Mouse (Mus musculus): ENCODE measurements around the gene Ush1g. TPM values are rescaled to one million over a fixed set of nuclear protein-coding genes. Genes with fewer than 3 reads are reported as not detected.
A peak's percentile ranks its signal among the peaks of the same experiment; 100 is the strongest.

Ush1g gene
- 0.04 TPM in 2 replicates for polyA plus RNA-seq (2016; fragmentation: Nextera tagmentation; extraction: Ambion mirVana)

DNA sequence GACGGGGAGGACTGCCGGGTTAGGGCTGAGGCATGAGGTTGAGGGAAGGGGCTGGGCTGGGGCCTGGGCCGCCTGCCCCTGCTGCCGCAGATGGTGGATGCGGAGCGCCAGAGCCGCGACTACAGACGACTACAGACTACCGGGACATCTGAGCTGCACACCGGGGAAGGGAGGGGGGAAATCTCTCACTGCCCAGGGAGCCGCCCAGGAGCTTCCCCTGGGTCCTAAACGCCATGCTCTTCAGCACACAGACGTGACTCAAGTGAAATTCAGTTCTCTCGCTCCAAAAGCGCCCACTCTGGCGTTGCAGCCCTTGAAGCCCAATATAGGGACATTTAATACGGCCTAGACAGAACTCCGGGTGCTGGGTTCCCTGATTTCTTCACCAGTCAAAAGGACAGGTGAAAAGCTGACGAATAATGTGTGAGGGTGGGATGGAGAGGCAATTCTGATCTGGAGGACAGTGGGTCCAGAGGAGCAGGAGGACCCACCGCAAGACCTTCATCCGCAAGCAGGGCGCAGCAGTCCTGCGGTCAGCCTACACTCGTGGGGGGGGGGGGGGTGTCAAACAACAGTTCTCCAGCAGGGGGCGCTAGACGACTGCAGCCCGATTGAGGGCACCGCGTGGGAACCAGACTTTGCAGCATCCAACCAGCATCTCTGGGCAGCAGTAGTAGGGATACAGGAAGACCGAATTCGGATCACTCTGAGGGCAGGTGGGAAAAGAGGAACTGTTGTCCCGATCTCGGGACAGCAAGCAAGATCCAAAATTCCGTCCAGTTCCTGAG, at the start of gene Ush1g:
Gene Ush1g (minus strand): TSS at position 136 of the 788 bp plus-strand sequence.
- WGBS, result 5% methylated on average over 35 of the region's 35 CpGs
- Histone ChIP-seq H3K27me3 (replicated peaks; ENCODE audit: low read depth, poor library complexity, severe bottlenecking) (peaks cover 97% of the 10 kb centered on the region), H3K36me3 (replicated peaks) (no peaks in the 10 kb centered on the region), H3K4me3 (peak within 1 kb of the TSS; percentile 28; the same call in 1 of the 2 replicates), H3K9me3 (no peaks in the 10 kb centered on the region), H3K27ac (replicated peaks) (no peak within 1 kb of the TSS), H3K4me1 (peaks cover 40% of the 10 kb centered on the region)
- DNase-seq (ENCODE audit: low spot score), result peak; percentile 91

DNA sequence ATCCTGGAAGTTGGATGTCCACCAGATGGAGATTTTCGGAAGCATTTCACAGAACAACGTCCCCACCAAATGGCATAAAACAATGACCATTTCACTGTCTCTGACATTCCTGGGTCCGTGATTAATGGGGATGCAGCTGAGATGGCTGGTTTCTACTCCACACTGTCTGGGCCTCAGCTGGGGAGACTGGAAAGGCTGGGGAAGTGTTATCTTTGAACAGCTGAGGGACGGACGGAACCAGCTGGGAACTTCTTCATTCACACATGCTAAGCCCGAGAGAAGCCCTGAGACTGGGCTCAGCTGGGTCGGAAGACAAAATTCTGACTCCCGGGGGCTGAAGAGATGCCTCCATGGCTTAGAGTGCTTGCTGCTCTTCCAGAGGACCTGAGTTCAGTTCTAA, 49.5 kb upstream of the Ush1g start:
- WGBS, result 69% methylated on average over 8 of the region's 8 CpGs
- H3K9me3 ChIP-seq, result no peaks in the 10 kb centered on the region
- no peak for DNase-seq (ENCODE audit: low spot score)
- H3K36me3 ChIP-seq (replicated peaks), result no peaks in the 10 kb centered on the region
- peaks cover 100% of the 10 kb centered on the region for H3K27me3 ChIP-seq (replicated peaks; ENCODE audit: low read depth, poor library complexity, severe bottlenecking)
- no peak overlapping the region for H3K27ac ChIP-seq (replicated peaks)
- H3K4me3 ChIP-seq, result no peak overlapping the region
- H3K4me1 ChIP-seq, result peaks cover 26% of the 10 kb centered on the region

DNA sequence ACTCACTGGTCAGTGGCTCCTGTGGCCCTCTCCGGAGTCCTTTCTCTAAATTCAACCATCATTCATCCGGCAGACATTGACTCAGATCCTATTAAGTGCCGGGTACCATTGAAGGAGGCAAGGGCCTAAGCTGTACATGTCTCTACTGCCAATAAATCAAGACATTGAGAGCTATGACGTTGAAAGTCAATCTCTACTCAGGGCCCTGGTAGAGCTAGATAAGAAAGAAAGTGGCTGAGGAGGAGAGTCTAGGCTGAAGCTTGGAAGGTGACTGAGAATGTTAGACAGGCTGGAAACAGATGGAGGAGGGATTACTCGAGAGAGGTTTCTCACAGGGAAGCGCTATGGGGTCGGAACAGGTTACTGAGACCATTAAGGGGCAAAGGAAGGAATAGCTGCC, 48.5 kb upstream of the Ush1g start:
- DNase-seq (ENCODE audit: low spot score), result no peak
- WGBS, result 60% methylated on average over 7 of the region's 7 CpGs
- H3K9me3 ChIP-seq, result no peaks in the 10 kb centered on the region
- H3K27me3 ChIP-seq (replicated peaks; ENCODE audit: low read depth, poor library complexity, severe bottlenecking), result peaks cover 100% of the 10 kb centered on the region
- H3K4me3 ChIP-seq, result no peak overlapping the region
- H3K36me3 ChIP-seq (replicated peaks), result no peaks in the 10 kb centered on the region
- H3K27ac ChIP-seq (replicated peaks), result no peak overlapping the region
- peaks cover 33% of the 10 kb centered on the region for H3K4me1 ChIP-seq

DNA sequence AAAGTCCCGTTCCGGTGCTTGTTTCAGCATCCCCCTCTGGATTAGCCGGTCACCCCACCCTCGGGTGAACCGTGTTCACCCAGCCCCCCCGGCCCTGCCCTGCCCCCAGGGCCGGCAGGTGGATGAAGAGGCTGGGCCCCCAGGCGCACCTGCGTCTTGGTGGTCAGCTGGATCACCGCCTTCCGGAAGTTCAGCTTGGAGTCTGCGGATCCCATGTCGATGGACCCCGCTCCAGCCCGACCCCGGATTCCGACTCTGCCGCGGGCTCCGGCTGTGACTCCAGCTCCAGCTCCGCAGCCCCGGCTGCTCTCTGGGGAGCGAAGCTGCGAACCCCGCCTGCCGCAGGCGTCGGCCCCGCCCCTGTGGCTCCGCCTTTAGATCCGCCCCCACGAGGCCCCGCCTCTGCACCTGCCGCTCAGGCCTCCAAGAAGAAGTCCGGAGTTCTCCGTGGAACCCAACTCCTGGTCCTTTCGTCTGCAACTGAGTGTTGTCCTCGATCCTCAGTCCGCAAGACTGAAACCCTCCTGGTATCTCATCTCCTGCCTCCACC, 45.6 kb upstream of the Ush1g start, which contains the start of gene Hid1:
Gene Hid1 (minus strand): TSS at position 362 of the 550 bp plus-strand sequence.
- H3K4me1 ChIP-seq, result peaks cover 30% of the 10 kb centered on the region
- peak; percentile 80 for DNase-seq (ENCODE audit: low spot score)
- under 1% methylated on average over 39 of the region's 39 CpGs for WGBS
- no peaks in the 10 kb centered on the region for H3K9me3 ChIP-seq
- H3K36me3 ChIP-seq (replicated peaks), result no peaks in the 10 kb centered on the region
- H3K27me3 ChIP-seq (replicated peaks; ENCODE audit: low read depth, poor library complexity, severe bottlenecking), result peaks cover 90% of the 10 kb centered on the region
- peak within 1 kb of the TSS; percentile 66 for H3K4me3 ChIP-seq
- peak within 1 kb of the TSS; percentile 72 for H3K27ac ChIP-seq (replicated peaks)

DNA sequence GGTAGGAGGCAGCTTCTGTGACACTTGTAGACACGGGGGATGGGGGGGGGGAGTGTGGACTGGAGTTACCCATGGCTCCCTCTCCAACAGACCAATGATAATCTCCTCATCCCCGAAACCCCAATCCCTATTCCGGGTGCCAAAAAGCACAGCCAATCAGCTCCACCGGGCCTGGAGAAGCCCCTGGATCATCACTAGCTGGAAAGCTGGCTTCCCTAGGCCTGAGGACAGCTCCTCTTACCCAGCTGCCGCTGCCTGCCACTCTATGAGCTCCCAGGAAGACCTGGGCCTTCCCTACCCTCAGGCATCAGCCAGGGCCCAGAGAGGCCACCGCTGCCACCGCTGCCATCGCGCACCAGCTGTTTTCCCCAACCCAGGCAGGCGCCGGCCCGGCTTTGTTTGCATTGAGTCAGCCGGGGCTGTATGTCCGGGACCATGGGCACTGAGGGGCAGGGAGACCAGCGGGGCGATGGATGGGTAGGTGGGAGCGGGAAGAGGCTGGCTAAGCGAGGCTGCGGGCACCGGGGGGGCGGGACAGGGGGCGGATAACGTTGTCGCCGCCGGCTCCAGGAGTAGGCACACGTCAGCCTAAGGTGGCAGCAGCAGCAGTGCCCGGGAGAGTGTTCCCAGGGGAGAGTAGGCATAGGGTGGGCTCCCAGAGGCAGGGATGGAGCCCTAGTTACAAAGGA, 45.0 kb upstream of the Ush1g start:
- peak overlapping the region; percentile 66 for H3K4me3 ChIP-seq
- peaks cover 83% of the 10 kb centered on the region for H3K27me3 ChIP-seq (replicated peaks; ENCODE audit: low read depth, poor library complexity, severe bottlenecking)
- no peaks in the 10 kb centered on the region for H3K9me3 ChIP-seq
- WGBS, result 2% methylated on average over 28 of the region's 28 CpGs
- peak; percentile 37 for DNase-seq (ENCODE audit: low spot score)
- H3K4me1 ChIP-seq, result peaks cover 30% of the 10 kb centered on the region
- H3K36me3 ChIP-seq (replicated peaks), result no peaks in the 10 kb centered on the region
- H3K27ac ChIP-seq (replicated peaks), result peak overlapping the region; percentile 72

DNA sequence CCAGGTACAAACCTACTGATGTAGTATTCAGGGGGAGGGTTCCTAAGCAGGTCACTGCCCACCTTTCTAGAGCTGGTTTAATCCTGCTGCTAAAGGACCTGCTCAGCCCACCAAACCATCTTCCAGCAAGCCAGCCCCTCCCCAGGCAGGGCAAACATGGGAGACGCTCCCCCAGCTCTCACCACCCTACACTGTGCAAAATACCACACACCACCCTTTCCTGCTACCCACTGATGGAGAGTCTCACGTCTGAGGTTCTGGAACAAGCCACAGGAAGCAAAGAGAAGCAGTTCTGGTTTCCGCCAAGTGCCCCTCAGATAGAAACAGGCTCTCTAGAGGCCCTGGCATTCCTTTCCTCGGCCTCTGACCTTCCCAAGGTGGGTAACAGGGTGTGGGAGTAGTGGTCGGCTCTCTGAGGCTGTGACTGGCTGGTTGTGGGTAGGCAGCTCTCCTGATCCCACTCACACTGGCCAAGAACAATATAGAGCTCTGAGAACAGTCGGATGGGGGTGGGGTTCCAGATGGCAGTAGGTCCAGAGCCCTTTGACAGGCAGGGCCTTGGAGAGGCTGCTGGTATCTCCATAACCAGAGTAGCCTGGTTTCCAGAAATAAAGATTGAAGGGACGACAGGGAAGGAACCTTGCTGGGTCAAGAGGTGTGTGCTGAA, 44.3 kb upstream of the Ush1g start:
- H3K4me1 ChIP-seq, result peaks cover 30% of the 10 kb centered on the region
- H3K9me3 ChIP-seq, result no peaks in the 10 kb centered on the region
- H3K27ac ChIP-seq (replicated peaks), result no peak overlapping the region
- no peak for DNase-seq (ENCODE audit: low spot score)
- H3K27me3 ChIP-seq (replicated peaks; ENCODE audit: low read depth, poor library complexity, severe bottlenecking), result peaks cover 77% of the 10 kb centered on the region
- H3K36me3 ChIP-seq (replicated peaks), result no peaks in the 10 kb centered on the region
- H3K4me3 ChIP-seq, result peak overlapping the region; percentile 66
- WGBS, result 42% methylated on average over 7 of the region's 7 CpGs

DNA sequence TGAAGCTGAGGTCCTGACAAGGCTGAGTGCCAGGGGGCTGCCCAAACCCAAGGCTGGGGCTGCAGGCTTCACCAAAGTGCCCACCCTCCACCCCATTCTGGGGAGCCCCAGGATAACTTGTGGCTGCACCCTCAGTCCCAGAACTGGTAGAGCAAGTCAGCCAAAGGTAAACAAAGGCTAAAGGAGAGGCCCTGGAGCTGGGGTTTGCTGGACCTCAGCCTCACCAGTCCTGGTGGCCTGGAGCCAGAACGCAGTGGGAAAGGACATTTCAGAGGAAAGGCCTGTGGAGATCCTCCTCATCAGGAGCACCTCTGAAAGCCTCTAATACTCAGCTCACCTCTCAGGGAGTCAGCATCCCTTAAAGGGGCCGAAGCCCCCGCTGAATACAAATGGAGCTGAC, 42.3 kb upstream of the Ush1g start:
- Histone ChIP-seq H3K4me3 (no peak overlapping the region), H3K27me3 (replicated peaks; ENCODE audit: low read depth, poor library complexity, severe bottlenecking) (peaks cover 56% of the 10 kb centered on the region)
- WGBS, result 87% methylated on average over 3 of the region's 3 CpGs

DNA sequence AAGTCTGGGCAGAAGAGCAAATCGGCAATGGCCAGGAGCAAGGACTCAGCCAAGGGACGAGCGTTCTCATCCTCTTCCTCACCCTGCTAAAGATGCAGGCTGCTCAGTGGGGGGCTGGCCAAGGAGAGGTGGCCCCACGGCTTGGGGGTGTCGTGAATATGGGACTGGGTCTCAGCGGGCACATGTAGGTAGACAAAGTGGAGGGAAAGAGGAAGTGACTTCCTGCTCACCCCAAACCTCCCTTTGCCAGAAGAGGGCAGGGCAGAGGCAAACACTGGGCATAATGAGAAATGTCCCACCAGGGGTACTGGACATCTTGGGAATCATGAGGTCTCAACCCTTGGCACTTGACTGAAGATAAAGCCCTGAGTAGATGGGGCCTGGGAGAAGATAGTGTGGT, 37.9 kb upstream of the Ush1g start:
- no peaks in the 10 kb centered on the region for H3K36me3 ChIP-seq (replicated peaks)
- WGBS, result 57% methylated on average over 6 of the region's 6 CpGs
- H3K4me3 ChIP-seq, result no peak overlapping the region
- peak overlapping the region; percentile 74 for H3K27ac ChIP-seq (replicated peaks)
- H3K27me3 ChIP-seq (replicated peaks; ENCODE audit: low read depth, poor library complexity, severe bottlenecking), result peaks cover 43% of the 10 kb centered on the region
- DNase-seq (ENCODE audit: low spot score), result no peak
- peaks cover 25% of the 10 kb centered on the region for H3K4me1 ChIP-seq
- no peaks in the 10 kb centered on the region for H3K9me3 ChIP-seq

More for the DNA sequence above, 42.3 kb upstream of the Ush1g start:
- DNase-seq (ENCODE audit: low spot score), result no peak
- no peak overlapping the region for H3K27ac ChIP-seq (replicated peaks)
- no peaks in the 10 kb centered on the region for H3K36me3 ChIP-seq (replicated peaks)
- no peaks in the 10 kb centered on the region for H3K9me3 ChIP-seq
- peaks cover 43% of the 10 kb centered on the region for H3K4me1 ChIP-seq

DNA sequence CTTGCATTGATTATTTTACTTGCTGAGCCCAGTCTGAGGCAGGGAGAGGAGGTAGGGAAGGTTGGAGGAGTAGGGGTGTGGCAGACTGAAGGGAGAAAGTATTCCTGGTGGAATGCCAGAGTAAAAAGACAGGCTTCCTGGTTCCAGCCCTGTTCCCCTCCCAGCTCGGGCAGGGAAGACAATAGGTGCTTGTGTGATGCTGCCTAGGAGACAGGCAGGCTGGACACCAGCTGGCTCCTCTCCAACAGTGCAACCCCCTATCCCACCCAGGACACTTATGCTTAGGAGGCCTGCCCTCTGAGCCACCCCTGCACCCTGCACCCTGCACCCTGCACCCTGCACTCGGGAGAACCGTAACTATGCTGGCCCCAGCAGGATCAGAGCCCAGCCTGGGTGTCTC, 37.5 kb upstream of the Ush1g start:
- peaks cover 25% of the 10 kb centered on the region for H3K4me1 ChIP-seq
- H3K36me3 ChIP-seq (replicated peaks), result no peaks in the 10 kb centered on the region
- H3K9me3 ChIP-seq, result no peaks in the 10 kb centered on the region
- H3K27me3 ChIP-seq (replicated peaks; ENCODE audit: low read depth, poor library complexity, severe bottlenecking), result peaks cover 43% of the 10 kb centered on the region
- H3K27ac ChIP-seq (replicated peaks), result peak overlapping the region; percentile 74
- no peak for DNase-seq (ENCODE audit: low spot score)
- 46% methylated on average over 3 of the region's 3 CpGs for WGBS
- 0 out of 2 replicates have a peak overlapping the region, but pooled peaks have one; percentile 11 for H3K4me3 ChIP-seq

DNA sequence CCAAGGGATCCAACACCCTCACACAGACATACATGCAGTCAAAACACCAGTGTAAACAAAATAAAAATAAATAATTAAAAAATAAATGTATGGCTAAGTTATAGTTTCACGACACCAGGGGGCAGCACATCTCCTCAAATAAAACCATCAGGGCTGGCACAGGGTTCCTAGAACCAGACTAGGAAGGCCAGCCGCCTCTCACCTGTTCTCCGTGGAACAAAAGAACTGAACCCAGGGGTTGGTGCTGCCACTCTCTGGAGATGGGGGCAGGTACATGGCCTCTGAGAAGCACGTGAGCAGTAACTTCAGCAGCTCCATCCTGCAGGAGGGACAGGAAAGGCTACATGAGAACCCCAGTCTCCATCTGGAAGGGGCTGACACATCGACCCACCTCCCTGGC, 36.6 kb upstream of the Ush1g start:
- Histone ChIP-seq H3K27ac (replicated peaks) (peak overlapping the region; percentile 74), H3K4me3 (no peak overlapping the region), H3K36me3 (replicated peaks) (no peaks in the 10 kb centered on the region), H3K4me1 (peaks cover 21% of the 10 kb centered on the region), H3K9me3 (no peaks in the 10 kb centered on the region), H3K27me3 (replicated peaks; ENCODE audit: low read depth, poor library complexity, severe bottlenecking) (peaks cover 39% of the 10 kb centered on the region)
- peak; percentile 75 for DNase-seq (ENCODE audit: low spot score)
- WGBS, result 19% methylated on average over 5 of the region's 5 CpGs

DNA sequence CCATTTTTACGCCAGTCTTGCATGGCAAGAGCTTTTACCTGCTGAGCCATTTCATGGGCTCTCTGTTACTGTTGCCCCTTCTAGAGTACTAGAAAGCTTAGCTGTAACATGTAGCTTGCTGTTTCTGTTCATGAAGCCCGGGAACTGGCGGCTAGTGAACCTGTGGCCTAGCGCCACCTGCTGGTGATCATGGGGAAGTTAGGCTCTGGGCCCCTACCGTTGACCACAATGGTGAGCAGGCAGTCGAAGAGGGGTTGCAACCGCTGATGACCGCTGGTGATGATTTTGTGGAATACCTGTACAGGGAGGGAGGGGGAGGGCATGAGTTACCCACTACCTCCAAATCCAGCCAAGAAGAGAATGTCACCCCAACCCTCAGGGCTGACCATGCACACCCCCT, 32.3 kb upstream of the Ush1g start:
- Histone ChIP-seq H3K27ac (replicated peaks) (no peak overlapping the region), H3K36me3 (replicated peaks) (0 out of 2 replicates have a peak, but pooled peaks cover 7% of the 10 kb centered on the region), H3K4me1 (peaks cover 9% of the 10 kb centered on the region), H3K4me3 (0 out of 2 replicates have a peak overlapping the region, but pooled peaks have one; percentile 13), H3K27me3 (replicated peaks; ENCODE audit: low read depth, poor library complexity, severe bottlenecking) (peaks cover 76% of the 10 kb centered on the region), H3K9me3 (no peaks in the 10 kb centered on the region)
- 8% methylated on average over 8 of the region's 8 CpGs for WGBS
- DNase-seq (ENCODE audit: low spot score), result peak; percentile 87

DNA sequence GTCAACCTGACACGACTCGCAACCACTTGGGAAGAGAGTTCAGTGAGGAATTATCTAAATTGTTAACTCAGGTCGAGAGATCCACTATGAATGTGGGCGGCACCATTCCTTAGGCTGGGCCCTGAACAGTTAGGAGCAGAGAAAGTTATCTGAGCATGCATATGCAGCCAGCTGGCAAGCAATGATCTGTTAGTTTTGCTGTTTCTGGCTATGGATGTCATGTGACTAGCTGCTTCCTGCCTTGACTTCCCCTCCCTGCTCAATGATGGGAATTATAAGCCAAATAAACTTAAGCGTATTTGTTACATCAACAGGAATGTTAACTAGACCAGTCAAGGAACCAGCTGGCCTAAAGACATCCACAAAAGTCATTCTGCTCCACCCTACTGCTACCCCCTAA, 31.5 kb upstream of the Ush1g start:
- Histone ChIP-seq H3K4me3 (no peak overlapping the region), H3K27me3 (replicated peaks; ENCODE audit: low read depth, poor library complexity, severe bottlenecking) (peaks cover 84% of the 10 kb centered on the region), H3K27ac (replicated peaks) (no peak overlapping the region), H3K9me3 (no peaks in the 10 kb centered on the region), H3K4me1 (peaks cover 7% of the 10 kb centered on the region), H3K36me3 (replicated peaks) (0 out of 2 replicates have a peak, but pooled peaks cover 7% of the 10 kb centered on the region)
- 91% methylated on average over 5 of the region's 5 CpGs for WGBS
- no peak for DNase-seq (ENCODE audit: low spot score)

Measured in embryonic facial prominence, embryonic 10.5 days (tissue).